Mouse (Mus musculus) frontal cortex, adult 2 months (tissue): ENCODE data around the gene Polr1e. TPM values are rescaled to one million over a fixed set of nuclear protein-coding genes. Genes with fewer than 3 reads are reported as not detected.
"Not testable (repeated sequence)": the region's sequence is repeated elsewhere in the genome, so short reads cannot be mapped to it uniquely, and the experiment has no call there.

Experiments
- DNase-seq, 2 experiments: peaks; one replicate each; pipeline ENCODE4 v3.0.0; 2022; ENCODE audit warnings: low spot score in 1 of 2; ENCODE audit errors: extremely low spot score in 1 of 2
- polyA plus RNA-seq: library from polyadenylated mRNA; depleted of rRNA; stranded (reverse); fragments of >200 nt; gene quantifications from 2 replicates; pipeline ENCODE4 v1.2.3, GENCODE M21; 2012; rRNA removed

Polr1e gene
- polyA plus RNA-seq, 1 experiment = 13.6 TPM

- peak in 1 of 2 experiments; percentile 12 for DNase-seq
Measured at GRCm38 (mm10) chr4:45047286-45047887, 29.0 kb downstream of the Polr1e start.

DNA sequence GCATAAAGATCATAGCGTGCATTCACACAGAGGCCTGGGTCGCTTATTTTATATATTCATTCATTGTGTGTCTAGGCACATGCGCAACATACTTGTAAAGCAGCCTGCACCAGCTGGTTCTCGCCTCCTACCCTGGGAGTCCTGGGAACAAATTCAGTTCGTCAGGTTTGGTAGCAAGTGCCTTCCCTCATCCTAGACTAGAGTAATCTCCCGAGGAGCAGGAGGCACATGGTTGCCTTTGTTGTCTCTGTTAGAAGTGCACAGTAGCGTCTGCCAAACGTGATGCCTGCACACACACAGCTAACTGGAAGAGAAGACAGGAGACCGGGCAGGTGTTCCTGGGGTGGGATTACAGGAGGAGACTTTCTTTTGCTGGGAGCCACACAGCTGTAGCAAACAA is 29.6 kb downstream of the Polr1e start:
- DNase-seq = peak; percentile 24 to 45

- peak in 1 of 2 experiments; percentile 31 for DNase-seq
Measured at GRCm38 (mm10) chr4:45054862-45055261, 36.5 kb downstream of the Polr1e start.

DNA sequence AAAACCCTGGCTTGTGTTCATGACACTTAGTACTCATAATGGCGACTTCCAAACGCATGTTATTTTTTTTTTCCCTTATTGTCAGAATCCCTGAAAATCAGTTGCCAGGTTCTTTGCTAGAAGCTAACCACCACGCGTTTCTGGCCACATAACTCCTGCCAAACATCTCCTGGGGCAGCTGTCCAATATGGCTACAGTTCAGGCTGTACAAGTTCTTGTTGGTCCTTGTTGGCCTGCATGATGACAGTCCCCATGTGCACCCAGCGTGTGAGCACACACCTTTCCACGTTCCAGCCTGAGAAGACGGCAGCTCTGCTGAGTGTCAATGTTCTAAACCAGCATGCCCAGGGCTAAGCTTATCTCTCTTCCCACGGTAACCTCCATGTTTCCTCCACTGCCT is 37.1 kb downstream of the Polr1e start:
- DNase-seq = no peak

GRCm38 (mm10) chr4:45063836-45064235 is 45.5 kb downstream of the Polr1e start:
- DNase-seq = not testable (repeated sequence)

- DNase-seq = no peak
Measured at GRCm38 (mm10) chr4:45064577-45064976, 46.2 kb downstream of the Polr1e start.

- DNase-seq = peak in 1 of 2 experiments; percentile 31
Measured at GRCm38 (mm10) chr4:45066036-45066730, 47.8 kb downstream of the Polr1e start.

- DNase-seq = no peak
Measured at GRCm38 (mm10) chr4:45067742-45068141, 49.4 kb downstream of the Polr1e start.

- DNase-seq = no peak
Measured at GRCm38 (mm10) chr4:45072261-45072973, 54.0 kb downstream of the Polr1e start.

DNA sequence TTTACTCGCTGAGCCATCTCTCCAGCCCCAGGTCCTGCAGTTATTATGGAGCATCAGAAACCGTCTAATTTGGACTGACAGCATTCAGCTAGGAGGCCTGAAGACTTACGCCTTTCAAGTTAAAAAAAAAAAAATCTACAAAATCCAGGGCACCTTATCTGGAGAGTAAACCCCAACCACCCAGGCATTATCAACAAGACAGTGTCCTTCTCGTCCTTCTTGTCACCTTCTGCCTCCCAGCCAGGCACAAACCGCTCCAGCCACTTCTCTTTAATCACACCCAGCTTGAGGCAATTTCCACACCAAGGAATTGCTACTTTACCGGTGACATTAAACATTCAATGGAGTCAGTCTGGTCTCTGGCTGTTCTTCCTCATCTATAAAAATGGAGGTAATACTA is 55.2 kb downstream of the Polr1e start:
- no peak for DNase-seq

- not testable (repeated sequence) for DNase-seq
Measured at GRCm38 (mm10) chr4:45081041-45081440, 62.7 kb downstream of the Polr1e start.

DNA sequence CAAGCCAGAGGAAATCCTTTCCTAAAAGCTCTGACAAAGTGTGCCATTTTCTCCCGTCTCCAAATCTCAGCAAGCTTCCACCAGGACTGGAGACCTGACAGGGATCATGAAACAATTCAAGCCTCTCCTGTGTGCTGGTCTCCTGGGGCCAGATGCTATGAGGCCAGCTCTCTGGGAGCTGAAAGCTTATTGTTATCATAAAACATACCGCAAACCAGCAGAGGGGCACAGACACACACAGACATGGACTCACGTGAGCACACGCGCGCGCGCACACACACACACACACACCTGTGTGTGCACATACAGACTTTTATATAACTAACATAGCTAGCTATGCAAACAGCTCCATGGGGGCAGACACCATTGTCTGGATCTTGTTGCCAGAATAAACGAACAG is 64.6 kb downstream of the Polr1e start:
- DNase-seq = no peak

GRCm38 (mm10) chr4:45083487-45083886 is 65.1 kb downstream of the Polr1e start:
- DNase-seq = no peak

GRCm38 (mm10) chr4:45084021-45084894 is 65.9 kb downstream of the Polr1e start, which contains the start of gene Fbxo10:
Gene Fbxo10 (minus strand): TSS chr4:45084604.
- DNase-seq = peak; percentile 69 to 92

DNA sequence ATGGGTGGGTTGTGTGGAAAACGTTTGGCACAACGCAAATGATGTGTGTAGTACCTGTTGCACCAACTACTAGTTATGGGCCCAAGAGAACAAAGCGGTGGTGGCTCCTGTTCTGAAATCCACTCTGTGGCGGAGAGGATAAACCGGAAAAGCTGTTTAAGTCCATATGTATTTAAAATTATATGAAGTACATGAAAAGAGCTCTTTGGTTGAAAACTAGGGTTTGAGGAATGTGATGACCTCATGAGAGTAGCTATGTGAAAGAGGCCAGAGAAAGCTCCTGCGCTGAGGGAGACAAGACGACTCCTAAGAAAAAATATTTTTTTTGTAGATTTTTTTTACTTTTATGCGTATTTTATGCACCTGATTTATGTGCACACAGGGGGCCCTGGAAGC is 66.5 kb downstream of the Polr1e start:
- DNase-seq = no peak

Other genes starting within 250 kb of the Polr1e start
- gene Grhpr, start 37.2 kb upstream of the Polr1e start, polyA plus RNA-seq = 31.4 and 31.7 TPM in 2 replicates
- 9.4 and 10.6 TPM in 2 replicates for gene Zbtb5, start 6.2 kb upstream of the Polr1e start, polyA plus RNA-seq
- gene Fbxo10, start 66.0 kb downstream of the Polr1e start, polyA plus RNA-seq = 24.2 and 25.5 TPM in 2 replicates
- gene Tomm5, start 89.5 kb downstream of the Polr1e start, polyA plus RNA-seq = 114 and 137 TPM in 2 replicates
- 6.8 and 7.3 TPM in 2 replicates for gene Frmpd1, start 166.3 kb downstream of the Polr1e start, polyA plus RNA-seq